Mouse (Mus musculus) liver, embryonic 13.5 days (tissue): Measurements from ENCODE around the gene Esp31. TPM values are rescaled to one million over a fixed set of nuclear protein-coding genes. Genes with fewer than 3 reads are reported as not detected.

Experiments used
- ATAC-seq: fragments of 200-750 bp; cut with Nextera tagmentation; 2 replicates; pipeline ENCODE4 v1.8.0; 2017; ENCODE audit warnings: low read depth, mild to moderate bottlenecking, moderate number of reproducible peaks, moderate library complexity
- DNase-seq: peaks from one replicate; pipeline ENCODE4 v3.0.0; 2022
- H3K27ac ChIP-seq: fragments of 300-500 bp; sonication (generic); 2 replicates; pipeline ENCODE4 v1.5.1; 2015; ENCODE audit warnings: moderate library complexity, mild to moderate bottlenecking, inconsistent platforms
- H3K27me3 ChIP-seq: fragments of 300-500 bp; sonication (generic); 2 replicates; pipeline ENCODE4 v1.6.1; 2015; ENCODE audit warnings: mild to moderate bottlenecking, inconsistent platforms
- H3K36me3 ChIP-seq: fragments of 300-500 bp; sonication (generic); 2 replicates; pipeline ENCODE4 v1.6.1; 2015; ENCODE audit warnings: mild to moderate bottlenecking, inconsistent platforms
- H3K4me1 ChIP-seq: fragments of 300-500 bp; sonication (generic); replicated peaks from 2 replicates; pipeline ENCODE4 v1.6.1; 2015; ENCODE audit warnings: inconsistent platforms
- H3K4me2 ChIP-seq: fragments of 300-500 bp; sonication (generic); 2 replicates; pipeline ENCODE4 v1.6.1; 2015; ENCODE audit warnings: inconsistent platforms, mild to moderate bottlenecking, moderate library complexity
- H3K4me3 ChIP-seq: fragments of 300-500 bp; sonication (generic); replicated peaks from 2 replicates; pipeline ENCODE4 v1.5.1; 2015; ENCODE audit warnings: mild to moderate bottlenecking, inconsistent platforms
- H3K9ac ChIP-seq: fragments of 300-500 bp; sonication (generic); 2 replicates; pipeline ENCODE4 v1.6.1; 2015; ENCODE audit warnings: mild to moderate bottlenecking, inconsistent platforms
- H3K9me3 ChIP-seq: fragments of 300-500 bp; sonication (generic); replicated peaks from 2 replicates; pipeline ENCODE4 v1.6.1; 2016; ENCODE audit warnings: inconsistent platforms
- WGBS: fragments of 180-500 bp; shearing (Covaris S2); methylation state at CpG from one replicate; pipeline ENCODE4 v1.1.7; 2015; ENCODE audit not compliant: insufficient replicate concordance; 5-methylcytosine and 5-hydroxymethylcytosine counted together
- polyA plus RNA-seq: library from polyadenylated mRNA; unstranded; fragments of >200 nt; fragmentation: Nextera tagmentation; extraction: Ambion mirVana; gene quantifications from 2 replicates; pipeline ENCODE4 v1.2.1, GENCODE M21; 2015

The Esp31 gene
- not detected in 2 replicates for polyA plus RNA-seq

GRCm38 (mm10) chr17:38639147-38639546 lies at the start of gene Esp31:
Esp31 (plus strand) TSS chr17:38639447.
- ATAC-seq (no peak), DNase-seq (no peak)
- H3K4me3 ChIP-seq = no peak within 1 kb of the TSS
- WGBS = 57% methylated on average over 2 of the region's 2 CpGs
- no peaks in the 10 kb centered on the region for H3K4me1 ChIP-seq
- H3K36me3 ChIP-seq = no peaks in the 10 kb centered on the region
- no peak within 1 kb of the TSS for H3K4me2 ChIP-seq
- H3K9ac ChIP-seq = no peak within 1 kb of the TSS
- no peaks in the 10 kb centered on the region for H3K27me3 ChIP-seq
- H3K27ac ChIP-seq = no peak within 1 kb of the TSS
- no peaks in the 10 kb centered on the region for H3K9me3 ChIP-seq

Other genes starting within 250 kb of the Esp31 start
- not detected in 2 replicates for gene Esp36, start 219.3 kb upstream of the Esp31 start, polyA plus RNA-seq
- not detected in 2 replicates for gene Esp34, start 85.3 kb upstream of the Esp31 start, polyA plus RNA-seq